Mouse (Mus musculus): ENCODE results near the gene Efcab14.

Efcab14 gene

GRCm38 (mm10) chr4:115737551-115738041, at the start of gene Efcab14:
TSS of gene Efcab14 (plus strand) at chr4:115737744.
- DNase-seq (ENCODE audit: low spot score): peak; percentile 98

GRCm38 (mm10) chr4:115701468-115701867, 36.1 kb upstream of the Efcab14 start:
- no peak for DNase-seq (ENCODE audit: low spot score)

DNA sequence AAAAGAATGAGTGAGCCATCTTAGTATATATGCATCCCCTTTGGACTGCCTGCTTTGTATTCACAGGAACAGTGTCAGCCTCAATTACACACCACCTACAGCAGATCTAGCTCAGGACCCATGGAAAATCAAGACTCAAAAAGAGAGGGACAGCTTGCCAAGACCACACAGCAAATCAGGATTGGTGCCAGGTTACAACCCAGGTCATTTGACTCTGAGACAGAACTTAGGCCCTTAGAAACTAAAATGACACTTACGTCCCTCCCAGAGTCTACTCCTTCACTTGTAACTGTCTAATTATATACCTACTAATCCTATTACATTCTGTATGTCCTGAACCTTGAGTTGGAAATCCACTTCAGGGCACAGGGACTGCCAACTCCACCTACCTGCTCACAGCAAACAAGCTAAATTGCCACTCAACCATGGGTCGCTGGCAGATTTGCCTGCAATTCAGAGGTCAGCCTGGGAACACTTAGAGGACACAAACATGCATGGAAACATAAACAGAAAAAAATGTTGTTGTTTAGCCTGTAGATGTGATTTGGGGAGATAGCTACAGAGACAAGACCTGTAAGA, 33.5 kb upstream of the Efcab14 start:
- no peak for DNase-seq (ENCODE audit: low spot score)

DNA sequence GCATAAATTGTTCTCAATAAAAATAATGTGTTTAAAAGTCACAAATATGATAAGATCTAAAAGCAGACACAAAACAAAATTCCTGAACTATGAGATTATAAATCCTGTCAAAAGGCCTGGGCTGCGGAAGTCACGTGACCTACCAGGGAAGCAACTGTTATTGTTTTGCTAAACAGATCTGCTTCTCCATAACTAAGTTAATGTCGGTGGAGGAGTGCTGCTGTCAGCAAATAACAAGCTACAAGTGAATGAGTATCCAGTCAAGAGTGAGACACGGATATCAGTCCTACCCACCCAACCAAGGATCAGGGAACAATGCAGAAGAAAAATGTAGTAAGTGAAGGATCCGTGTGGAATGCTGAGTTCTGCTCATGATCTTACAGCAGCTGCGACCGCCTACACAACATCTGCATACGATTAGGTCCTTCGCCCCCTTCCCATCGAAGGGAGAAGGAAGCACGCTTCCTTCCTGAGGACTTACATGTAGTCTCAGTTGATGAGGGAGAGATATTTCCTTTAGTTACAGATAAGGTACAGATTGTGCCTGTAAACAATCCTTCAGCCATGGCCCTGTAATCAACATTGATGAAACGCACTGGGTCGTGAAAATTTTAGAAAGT, 28.5 kb upstream of the Efcab14 start:
- no peak for DNase-seq (ENCODE audit: low spot score)

- peak; percentile 81 for DNase-seq (ENCODE audit: low spot score)
Observed at GRCm38 (mm10) chr4:115709792-115710418, 27.6 kb upstream of the Efcab14 start.

- peak; percentile 77 for DNase-seq (ENCODE audit: low spot score)
Observed at GRCm38 (mm10) chr4:115728721-115729120, 8.8 kb upstream of the Efcab14 start.

- DNase-seq (ENCODE audit: low spot score): peak; percentile 88
Observed at GRCm38 (mm10) chr4:115731588-115732222, 5.8 kb upstream of the Efcab14 start.

GRCm38 (mm10) chr4:115732223-115732818, 5.2 kb upstream of the Efcab14 start:
- DNase-seq (ENCODE audit: low spot score): no peak

GRCm38 (mm10) chr4:115733746-115734145, 3.8 kb upstream of the Efcab14 start:
- DNase-seq (ENCODE audit: low spot score): no peak

- no peak for DNase-seq (ENCODE audit: low spot score)
Observed at GRCm38 (mm10) chr4:115734867-115735266, 2.7 kb upstream of the Efcab14 start.

DNA sequence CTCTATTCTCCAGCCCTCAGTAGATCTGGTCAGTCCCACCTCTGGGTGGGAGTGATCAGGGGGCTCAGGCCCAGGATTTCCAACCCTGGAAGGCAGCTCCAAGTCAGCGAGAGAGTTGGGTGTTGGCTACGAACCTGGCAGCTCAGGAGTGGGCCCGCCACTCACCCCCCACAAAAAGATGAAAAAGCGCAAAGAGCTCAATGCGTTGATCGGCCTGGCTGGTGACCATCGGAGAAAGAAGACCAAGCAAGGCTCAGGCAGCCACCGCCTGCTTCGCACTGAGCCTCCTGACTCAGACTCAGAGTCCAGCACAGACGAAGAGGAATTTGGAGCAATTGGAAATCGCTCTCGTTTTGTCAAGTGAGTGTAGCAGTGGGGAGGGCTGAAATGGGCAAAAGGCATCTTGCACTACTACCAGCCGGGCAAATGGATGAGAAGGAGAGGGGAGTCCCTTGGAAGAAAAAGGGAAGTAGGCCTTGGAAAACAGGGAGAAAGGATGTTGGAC, 989 bp downstream of the Efcab14 start:
- no peak for DNase-seq (ENCODE audit: low spot score)

- no peak for DNase-seq (ENCODE audit: low spot score)
Observed at GRCm38 (mm10) chr4:115742658-115743057, 5.1 kb downstream of the Efcab14 start.

DNA sequence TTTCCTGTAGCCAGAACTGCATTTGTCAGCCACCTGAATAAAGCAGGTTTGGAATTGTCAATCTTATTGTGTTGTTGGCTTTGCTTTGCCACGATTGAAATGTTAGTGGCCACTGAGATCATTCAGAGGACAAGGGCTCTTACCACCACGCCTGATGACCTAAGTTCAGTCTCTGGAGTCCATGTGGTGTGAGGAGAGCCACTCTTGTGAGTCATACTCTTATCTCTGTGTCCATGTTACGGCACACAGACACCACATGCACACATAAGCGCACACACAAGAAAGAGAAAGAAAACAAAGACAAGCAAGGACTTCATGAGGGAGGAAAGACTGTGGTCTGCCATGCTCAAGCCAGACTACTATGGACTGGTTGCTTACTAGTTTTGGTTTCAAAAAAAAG, 5.6 kb downstream of the Efcab14 start:
- DNase-seq (ENCODE audit: low spot score): no peak

- no peak for DNase-seq (ENCODE audit: low spot score)
Observed at GRCm38 (mm10) chr4:115748181-115748580, 10.6 kb downstream of the Efcab14 start.

GRCm38 (mm10) chr4:115749336-115749735, 11.8 kb downstream of the Efcab14 start:
- DNase-seq (ENCODE audit: low spot score): no peak

DNA sequence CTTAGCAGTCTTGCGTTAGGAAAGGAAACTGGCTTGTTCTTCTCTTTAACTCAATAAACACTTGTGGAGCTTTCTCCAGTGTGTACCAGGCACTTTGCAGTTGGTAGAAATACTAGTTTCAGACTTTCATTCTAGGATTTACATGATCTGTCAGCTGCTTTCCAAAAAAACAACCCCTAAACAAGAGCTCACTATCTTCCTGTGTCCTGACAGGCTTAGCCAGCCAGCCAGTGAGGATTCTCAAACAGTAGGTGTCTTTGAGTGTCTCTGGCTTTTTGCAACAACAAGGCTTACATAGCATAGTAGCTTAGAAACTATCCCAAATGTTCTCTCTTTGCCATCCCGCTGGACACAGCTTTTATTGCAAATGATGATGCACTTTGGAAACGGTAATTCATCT, 16.6 kb downstream of the Efcab14 start:
- no peak for DNase-seq (ENCODE audit: low spot score)

DNA sequence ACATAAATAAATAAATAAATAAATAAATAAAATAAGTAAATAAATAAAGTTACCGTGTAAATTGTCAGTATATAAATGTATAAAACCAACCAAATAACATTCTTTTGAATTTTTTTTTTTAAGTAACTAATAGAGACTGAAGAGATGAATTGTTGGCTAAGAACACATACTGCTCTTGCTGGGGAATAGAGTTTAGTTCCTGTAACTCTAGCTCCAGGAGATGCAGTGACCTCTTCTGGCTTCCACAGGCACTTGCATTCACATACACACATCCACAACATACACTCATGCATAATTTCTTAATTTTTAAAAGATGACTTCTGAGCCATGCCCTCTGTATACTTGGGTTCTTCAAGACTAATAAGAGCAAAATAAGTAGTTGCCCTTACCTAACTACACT, 17.3 kb downstream of the Efcab14 start:
- no peak for DNase-seq (ENCODE audit: low spot score)

DNA sequence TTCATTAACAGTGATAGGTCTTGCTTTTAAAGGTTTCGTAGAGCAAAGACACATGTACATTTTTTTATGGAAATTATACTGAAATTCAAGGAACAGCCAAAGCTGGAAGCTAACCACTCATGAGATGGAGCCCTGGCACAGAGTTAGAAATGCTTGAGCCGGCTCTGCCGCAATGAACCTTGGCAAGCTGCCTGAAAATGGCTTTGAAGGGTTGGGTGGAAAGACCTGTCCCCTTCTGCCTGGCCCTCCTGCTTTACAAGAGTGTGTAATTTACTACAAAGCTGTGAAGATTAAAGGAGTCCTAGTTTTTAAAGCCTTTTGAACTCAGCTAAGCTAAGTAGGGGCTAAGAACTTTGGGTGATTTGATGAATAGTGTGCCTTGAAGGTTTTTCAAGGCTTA, 23.7 kb downstream of the Efcab14 start:
- no peak for DNase-seq (ENCODE audit: low spot score)

DNA sequence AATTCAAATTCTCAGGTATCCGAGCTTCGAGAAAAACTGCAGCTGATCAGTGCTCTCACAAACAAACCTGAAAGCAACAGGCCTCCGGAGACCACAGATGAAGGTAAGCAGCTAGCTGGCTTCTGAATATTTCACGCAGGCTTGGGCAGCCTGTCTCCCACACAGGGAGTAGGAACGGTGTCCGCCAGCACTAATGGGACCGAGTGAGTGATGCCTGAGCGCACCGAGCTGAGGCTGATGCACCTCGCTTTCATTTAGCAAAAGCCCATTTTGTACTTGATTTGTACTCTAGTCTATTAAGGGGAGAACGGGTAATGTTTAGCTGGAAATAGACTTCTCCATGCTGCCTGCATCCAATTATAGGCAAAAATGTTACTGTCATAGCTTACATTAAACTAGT, 27.0 kb downstream of the Efcab14 start:
- no peak for DNase-seq (ENCODE audit: low spot score)

GRCm38 (mm10) chr4:115767647-115768467, 30.3 kb downstream of the Efcab14 start:
- no peak for DNase-seq (ENCODE audit: low spot score)

GRCm38 (mm10) chr4:115775056-115775455, 37.5 kb downstream of the Efcab14 start:
- no peak for DNase-seq (ENCODE audit: low spot score)
